Mouse (Mus musculus) brain, embryonic 14.5 days (tissue): ENCODE measurements around the gene Pisd.
"Not testable (repeated sequence)": the region's sequence is repeated elsewhere in the genome, so short reads cannot be mapped to it uniquely, and the experiment has no call there.

Source experiments
- CTCF ChIP-seq: fragments of 200-500 bp; IDR thresholded peaks from 2 replicates; pipeline ENCODE4 v1.5.1; 2012; ENCODE audit warnings: inconsistent platforms, mild to moderate bottlenecking, moderate library complexity, borderline replicate concordance; ENCODE audit not compliant: insufficient read depth, insufficient read length; ENCODE audit errors: extremely low read depth
- POLR2A ChIP-seq: fragments of 200-500 bp; IDR thresholded peaks from 2 replicates; pipeline ENCODE4 v1.6.1; 2012; ENCODE audit warnings: mild to moderate bottlenecking, inconsistent platforms, borderline replicate concordance; ENCODE audit not compliant: poor library complexity, insufficient read depth, insufficient read length, severe bottlenecking; ENCODE audit errors: extremely low read depth

- TF ChIP-seq CTCF, POLR2A: not testable (repeated sequence)
These were observed 25.1 kb downstream of the Pisd start for GRCm38 (mm10) chr5:32760352-32760751.
